Mouse (Mus musculus) heart, embryonic 11.5 days (tissue): ENCODE data around the gene Rhbdf2. TPM values are rescaled to one million over a fixed set of nuclear protein-coding genes. Genes with fewer than 3 reads are reported as not detected.

Experiments used
- ATAC-seq: fragments of 200-750 bp; cut with Nextera tagmentation; replicated peaks from 2 replicates; pipeline ENCODE4 v1.8.0; 2017; ENCODE audit warnings: moderate library complexity; ENCODE audit not compliant: insufficient number of reproducible peaks, low FRiP score, low TSS enrichment
- H3K27ac ChIP-seq: fragments of 300-500 bp; sonication (generic); 2 replicates; pipeline ENCODE4 v1.5.1; 2014; ENCODE audit warnings: mild to moderate bottlenecking, low read depth, low read length
- H3K27me3 ChIP-seq: fragments of 300-500 bp; sonication (generic); 2 replicates; pipeline ENCODE4 v1.6.1; 2014; ENCODE audit warnings: mild to moderate bottlenecking, low read length, mixed read lengths; ENCODE audit not compliant: control insufficient read depth, insufficient read depth
- H3K36me3 ChIP-seq: fragments of 300-500 bp; sonication (generic); 2 replicates; pipeline ENCODE4 v1.6.1; 2014; ENCODE audit warnings: mild to moderate bottlenecking, low read length, moderate library complexity, mixed read lengths; ENCODE audit not compliant: control insufficient read depth, insufficient read depth
- H3K4me1 ChIP-seq: fragments of 300-500 bp; sonication (generic); 2 replicates; pipeline ENCODE4 v1.6.1; 2014; ENCODE audit warnings: low read length; ENCODE audit not compliant: control insufficient read depth, insufficient read depth
- H3K4me2 ChIP-seq: fragments of 300-500 bp; sonication (generic); 2 replicates; pipeline ENCODE4 v1.6.1; 2014; ENCODE audit warnings: mild to moderate bottlenecking, moderate library complexity
- H3K4me3 ChIP-seq: fragments of 300-500 bp; sonication (generic); 2 replicates; pipeline ENCODE4 v1.5.1; 2014; ENCODE audit warnings: low read depth, low read length
- H3K9ac ChIP-seq: fragments of 300-500 bp; sonication (generic); 2 replicates; pipeline ENCODE4 v1.6.1; 2014; ENCODE audit warnings: mild to moderate bottlenecking, low read depth, low read length, moderate library complexity
- H3K9me3 ChIP-seq: fragments of 300-500 bp; sonication (generic); replicated peaks from 2 replicates; pipeline ENCODE4 v1.6.1; 2016; ENCODE audit warnings: low read length; ENCODE audit not compliant: control insufficient read depth
- WGBS: fragments of 180-500 bp; shearing (Covaris S2); extraction: QIAGEN DNeasy Blood & Tissue Kit; methylation state at CpG from one replicate; pipeline ENCODE4 v1.1.7; 2014; ENCODE audit not compliant: insufficient replicate concordance; 5-methylcytosine and 5-hydroxymethylcytosine counted together
- polyA plus RNA-seq: library from polyadenylated mRNA; unstranded; fragments of >200 nt; fragmentation: Nextera tagmentation; extraction: Ambion mirVana; gene quantifications from 2 replicates; pipeline ENCODE4 v1.2.1, GENCODE M21; 2014

The Rhbdf2 gene
- polyA plus RNA-seq, 1 experiment from 2014 or later, result 5.0 TPM

DNA sequence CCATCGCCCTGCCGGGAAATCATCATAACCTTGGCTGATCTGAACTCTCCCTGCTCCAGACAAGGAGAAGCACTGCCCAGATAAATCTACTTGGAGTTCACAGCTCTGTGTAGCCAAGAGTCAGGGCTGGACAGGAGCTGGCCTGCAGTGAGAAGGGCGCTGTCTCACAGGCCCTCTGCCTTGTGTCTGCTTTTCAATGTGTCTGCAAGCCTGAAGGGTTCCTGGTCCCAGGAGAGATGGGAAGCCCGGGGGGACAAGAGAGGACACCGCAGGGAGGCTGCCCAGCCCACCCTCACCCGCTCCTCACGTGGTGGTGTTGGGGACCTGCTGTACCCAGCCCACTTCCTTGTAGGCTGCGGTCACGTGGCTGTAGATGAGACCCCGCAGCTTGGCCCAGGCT, 22.2 kb upstream of the Rhbdf2 start:
- Histone ChIP-seq H3K4me1 (peaks cover 34% of the 10 kb centered on the region), H3K9me3 (no peaks in the 10 kb centered on the region), H3K4me2 (no peak overlapping the region), H3K27ac (0 out of 2 replicates have a peak overlapping the region, but pooled peaks have one; percentile 6), H3K27me3 (peaks cover 40% of the 10 kb centered on the region), H3K36me3 (no peaks in the 10 kb centered on the region), H3K4me3 (no peak overlapping the region), H3K9ac (peak overlapping the region; percentile 39; the same call in 1 of the 2 replicates)
- WGBS, result 71% methylated on average over 10 of the region's 10 CpGs
- ATAC-seq, result no peak

GRCm38 (mm10) chr11:116648213-116648921, 21.5 kb upstream of the Rhbdf2 start:
- ATAC-seq, result no peak
- 46% methylated on average over 18 of the region's 18 CpGs for WGBS
- Histone ChIP-seq H3K27ac (peak overlapping the region; percentile 60), H3K9ac (peak overlapping the region; percentile 49; the same call in 1 of the 2 replicates), H3K4me3 (no peak overlapping the region), H3K4me2 (0 out of 2 replicates have a peak overlapping the region, but pooled peaks have one; percentile 14), H3K36me3 (no peaks in the 10 kb centered on the region), H3K27me3 (peaks cover 36% of the 10 kb centered on the region), H3K9me3 (no peaks in the 10 kb centered on the region), H3K4me1 (peaks cover 35% of the 10 kb centered on the region)

GRCm38 (mm10) chr11:116647340-116647991, 20.6 kb upstream of the Rhbdf2 start:
- 0 out of 2 replicates have a peak, but pooled peaks have one; percentile 46 for ATAC-seq
- WGBS, result 37% methylated on average over 11 of the region's 11 CpGs
- no peaks in the 10 kb centered on the region for H3K36me3 ChIP-seq
- H3K27me3 ChIP-seq, result peaks cover 27% of the 10 kb centered on the region
- H3K27ac ChIP-seq, result peak overlapping the region; percentile 60
- H3K4me2 ChIP-seq, result no peak overlapping the region
- no peaks in the 10 kb centered on the region for H3K9me3 ChIP-seq
- H3K9ac ChIP-seq, result 0 out of 2 replicates have a peak overlapping the region, but pooled peaks have one; percentile 18
- H3K4me1 ChIP-seq, result peaks cover 33% of the 10 kb centered on the region
- H3K4me3 ChIP-seq, result no peak overlapping the region

- Histone ChIP-seq H3K4me2 (no peak overlapping the region), H3K4me1 (peaks cover 33% of the 10 kb centered on the region), H3K4me3 (no peak overlapping the region), H3K9ac (no peak overlapping the region), H3K36me3 (no peaks in the 10 kb centered on the region), H3K27me3 (peaks cover 21% of the 10 kb centered on the region), H3K9me3 (no peaks in the 10 kb centered on the region), H3K27ac (no peak overlapping the region)
- no peak for ATAC-seq
- 78% methylated on average over 7 of the region's 7 CpGs for WGBS
Observed at GRCm38 (mm10) chr11:116646771-116647170, 20.0 kb upstream of the Rhbdf2 start.

- peaks cover 33% of the 10 kb centered on the region for H3K4me1 ChIP-seq
- 66% methylated on average over 11 of the region's 11 CpGs for WGBS
- no peaks in the 10 kb centered on the region for H3K36me3 ChIP-seq
Observed at GRCm38 (mm10) chr11:116646136-116646535, 19.3 kb upstream of the Rhbdf2 start.

DNA sequence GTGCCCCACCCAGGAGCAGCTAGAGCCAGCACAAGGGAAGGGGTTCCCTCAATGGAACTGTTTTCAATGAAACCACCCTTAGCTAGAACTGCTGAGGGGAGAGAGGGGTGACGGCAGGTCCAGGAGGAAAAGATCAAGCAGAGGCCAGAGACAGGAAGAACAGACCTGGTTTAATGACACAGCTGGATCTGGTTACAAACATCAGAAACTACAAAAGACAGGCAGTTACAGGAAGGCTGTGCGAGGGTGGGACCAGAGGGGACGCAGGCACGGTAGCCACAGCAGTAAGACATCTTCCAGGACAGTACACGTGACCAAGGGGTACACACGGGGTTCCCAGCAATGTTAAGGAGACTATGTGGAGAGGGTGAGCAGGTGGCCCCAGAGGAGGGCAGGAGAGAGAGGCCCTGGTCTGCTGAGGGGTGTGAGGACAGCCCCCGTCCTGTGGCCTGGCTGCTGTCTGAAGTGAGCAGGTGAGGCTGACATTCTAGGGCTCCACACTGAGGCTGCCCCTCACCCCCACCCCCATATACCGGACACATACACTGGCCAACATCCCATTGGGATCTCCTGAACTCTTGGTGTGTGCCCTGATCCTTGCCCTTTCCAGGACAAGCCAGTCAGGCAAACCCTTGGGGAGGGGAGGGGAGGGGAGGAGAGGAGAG, 18.8 kb upstream of the Rhbdf2 start:
- no peaks in the 10 kb centered on the region for H3K9me3 ChIP-seq

More at GRCm38 (mm10) chr11:116646136-116646535, 19.3 kb upstream of the Rhbdf2 start:
- no peak overlapping the region for H3K9ac ChIP-seq
- no peak for ATAC-seq
- H3K9me3 ChIP-seq, result no peaks in the 10 kb centered on the region
- peaks cover 14% of the 10 kb centered on the region for H3K27me3 ChIP-seq
- no peak overlapping the region for H3K4me2 ChIP-seq
- no peak overlapping the region for H3K4me3 ChIP-seq
- no peak overlapping the region for H3K27ac ChIP-seq

DNA sequence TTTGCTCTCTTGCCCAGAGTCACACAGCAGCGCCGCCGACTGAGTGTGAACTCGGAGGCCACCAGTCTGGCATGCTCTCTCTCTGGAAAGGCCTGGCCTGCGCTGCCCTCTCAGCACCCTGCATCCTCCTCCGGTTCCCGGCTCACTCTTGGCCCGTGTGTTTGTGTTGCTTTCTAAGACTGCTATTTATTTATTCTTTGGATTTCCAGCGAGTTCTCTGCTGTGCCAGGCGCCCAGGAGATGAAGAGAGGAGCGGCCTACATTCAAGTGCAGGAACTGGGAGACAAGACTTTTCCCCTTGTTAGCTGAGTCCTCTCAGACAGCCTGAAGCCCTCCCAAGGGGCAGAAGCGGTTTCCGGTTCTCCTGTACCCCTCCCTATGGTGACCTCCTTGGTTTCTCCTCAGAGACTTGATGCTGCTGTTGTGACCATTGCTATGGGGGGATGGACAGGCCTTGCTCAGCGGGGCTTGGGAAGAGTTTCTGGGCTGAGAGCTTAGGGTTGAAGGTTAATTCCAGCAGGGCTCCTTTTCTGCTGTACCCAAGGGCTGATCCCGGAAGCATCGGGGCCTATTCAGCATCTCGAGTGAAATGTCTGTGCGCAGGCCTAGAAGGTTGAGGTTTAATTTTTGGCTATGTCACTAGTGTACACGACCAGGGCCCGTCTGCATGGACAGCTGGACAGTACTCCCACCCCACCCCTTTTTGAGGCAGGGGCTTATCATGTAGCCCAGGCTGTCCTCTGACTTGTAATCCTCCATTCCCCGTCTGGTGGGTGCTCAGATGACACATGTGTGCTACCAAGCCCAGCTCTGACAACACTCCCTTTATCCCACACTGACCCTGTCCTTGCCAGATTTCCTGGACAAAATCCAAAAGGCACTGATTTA, 17.6 kb upstream of the Rhbdf2 start:
- peak overlapping the region; percentile 60 for H3K4me2 ChIP-seq
- H3K9ac ChIP-seq, result 0 out of 2 replicates have a peak overlapping the region, but pooled peaks have one; percentile 22
- ATAC-seq, result no peak
- peaks cover 9% of the 10 kb centered on the region for H3K27me3 ChIP-seq
- H3K36me3 ChIP-seq, result no peaks in the 10 kb centered on the region
- no peak overlapping the region for H3K27ac ChIP-seq
- WGBS, result 42% methylated on average over 21 of the region's 21 CpGs
- peaks cover 33% of the 10 kb centered on the region for H3K4me1 ChIP-seq
- 0 out of 2 replicates have a peak overlapping the region, but pooled peaks have one; percentile 12 for H3K4me3 ChIP-seq
- no peaks in the 10 kb centered on the region for H3K9me3 ChIP-seq

More for the DNA sequence above, 18.8 kb upstream of the Rhbdf2 start:
- H3K4me3 ChIP-seq, result no peak overlapping the region
- H3K27ac ChIP-seq, result no peak overlapping the region
- peaks cover 33% of the 10 kb centered on the region for H3K4me1 ChIP-seq
- no peak overlapping the region for H3K4me2 ChIP-seq
- no peak for ATAC-seq
- WGBS, result 51% methylated on average over 8 of the region's 8 CpGs
- H3K9ac ChIP-seq, result no peak overlapping the region
- no peaks in the 10 kb centered on the region for H3K36me3 ChIP-seq
- peaks cover 13% of the 10 kb centered on the region for H3K27me3 ChIP-seq
